Mouse (Mus musculus): ENCODE data around the gene Rarres1.

The Rarres1 gene

DNA sequence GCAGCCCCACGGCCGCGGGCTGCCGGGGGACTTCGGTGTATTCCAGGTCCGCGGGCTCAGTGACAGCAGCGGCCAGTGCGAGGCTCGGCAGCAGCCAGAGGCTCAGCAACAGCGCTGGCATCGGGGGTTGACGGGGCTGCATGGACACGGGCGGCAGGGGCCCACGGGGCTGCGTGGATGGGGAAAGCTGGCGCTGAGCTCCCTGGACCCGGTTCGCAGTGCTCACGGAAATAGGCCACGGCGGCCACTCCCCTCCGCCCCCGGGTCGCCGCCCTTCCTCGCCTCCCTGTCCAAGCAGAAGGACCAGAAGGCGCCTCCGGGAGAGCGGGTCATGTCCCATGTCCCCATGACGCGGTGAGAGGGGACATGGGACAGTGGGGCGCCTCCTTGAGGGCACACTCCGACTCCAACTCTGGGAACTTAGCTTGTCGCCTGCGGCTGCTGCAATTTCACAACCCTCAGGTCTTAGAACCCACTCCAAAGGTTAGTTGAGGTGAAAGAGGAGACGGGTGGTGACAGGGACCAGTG lies at the start of gene Rarres1:
Gene Rarres1, minus strand, starts transcription at position 250 of the 528 bp plus-strand sequence.
- DNase-seq, result peak; percentile 19 to 24

DNA sequence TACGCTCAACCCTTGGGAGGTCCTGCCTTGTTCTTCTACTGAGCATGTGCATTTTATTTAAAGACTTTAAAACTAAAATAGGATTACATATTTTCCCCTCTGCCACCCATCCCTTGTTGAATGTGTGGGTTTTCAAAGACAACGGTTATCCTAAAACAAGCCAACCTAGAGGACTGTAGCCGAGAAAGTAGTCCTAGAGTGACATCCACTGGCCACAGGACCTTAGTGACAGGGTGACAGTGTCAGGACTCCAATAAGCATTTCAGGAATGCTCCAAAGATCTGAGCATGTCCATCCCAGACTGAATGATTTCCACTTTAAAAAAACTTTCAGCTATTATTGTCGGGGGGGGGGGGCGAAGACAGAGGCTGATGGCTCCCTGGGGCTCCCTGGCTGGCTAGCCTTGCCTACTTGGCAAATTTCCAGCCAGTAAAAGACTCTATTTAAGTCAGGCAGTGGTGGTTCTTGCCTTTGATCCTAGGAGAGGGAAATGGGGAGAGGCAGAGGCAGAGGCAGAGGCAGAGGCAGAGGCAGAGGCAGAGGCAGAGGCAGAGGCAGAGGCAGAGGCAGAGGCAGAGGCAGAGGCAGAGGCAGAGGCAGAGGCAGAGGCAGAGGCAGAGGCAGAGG lies 49.5 kb upstream of the Rarres1 start:
- DNase-seq, result peak in 1 of 2 experiments; percentile 33

DNA sequence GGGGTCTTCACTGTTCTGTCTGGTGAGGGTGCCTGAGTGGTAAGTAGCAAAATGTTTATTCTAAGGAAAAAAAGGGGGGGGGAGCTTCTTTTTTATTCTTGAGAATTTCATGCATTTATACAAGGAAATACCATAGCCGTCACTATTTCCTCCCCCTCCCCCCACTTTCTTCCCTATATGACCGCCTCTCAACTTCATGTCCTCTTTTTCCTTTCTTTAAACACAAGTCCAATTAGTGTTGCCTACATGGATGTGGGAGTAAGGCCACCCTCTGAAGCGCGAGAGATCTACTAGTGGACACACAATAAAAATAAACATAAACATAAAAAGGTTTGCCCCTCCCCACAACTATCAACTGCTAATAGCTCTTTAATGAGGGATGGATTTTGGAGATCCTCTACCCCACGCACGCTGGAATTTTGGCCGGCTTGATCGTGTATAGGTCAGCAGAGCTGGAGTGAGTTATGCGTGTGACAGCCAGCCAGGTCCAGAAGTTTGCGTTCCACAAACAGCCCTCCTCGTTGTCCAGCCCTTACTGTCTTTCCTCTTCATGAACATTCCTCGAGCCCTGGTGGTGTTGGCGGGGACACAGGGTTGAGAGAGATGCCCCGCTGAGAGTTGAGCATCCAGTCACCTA lies 42.5 kb upstream of the Rarres1 start:
- DNase-seq, result no peak

DNA sequence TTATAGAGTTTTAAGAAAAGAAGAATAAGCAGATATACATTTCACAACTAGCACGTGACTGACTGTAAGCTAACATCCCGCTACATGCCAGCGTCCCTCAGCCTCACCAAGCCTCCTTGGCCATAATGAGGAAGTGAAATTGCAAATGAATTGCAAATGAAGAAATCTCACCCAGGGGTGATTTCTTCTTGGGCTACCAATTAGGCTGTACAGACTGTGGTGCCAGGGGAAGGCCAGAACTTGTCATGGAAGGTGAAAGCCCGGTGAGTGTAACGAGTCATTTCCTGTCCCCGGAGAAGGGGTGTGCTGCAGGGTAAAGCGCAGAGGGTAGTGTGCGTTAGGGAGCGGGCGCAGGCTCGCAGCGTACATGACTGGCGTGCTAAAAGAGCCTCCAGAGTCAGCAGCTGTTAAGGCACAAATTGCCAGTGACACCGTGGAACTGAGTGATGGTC lies 41.9 kb upstream of the Rarres1 start:
- DNase-seq, result peak; percentile 53 to 64

DNA sequence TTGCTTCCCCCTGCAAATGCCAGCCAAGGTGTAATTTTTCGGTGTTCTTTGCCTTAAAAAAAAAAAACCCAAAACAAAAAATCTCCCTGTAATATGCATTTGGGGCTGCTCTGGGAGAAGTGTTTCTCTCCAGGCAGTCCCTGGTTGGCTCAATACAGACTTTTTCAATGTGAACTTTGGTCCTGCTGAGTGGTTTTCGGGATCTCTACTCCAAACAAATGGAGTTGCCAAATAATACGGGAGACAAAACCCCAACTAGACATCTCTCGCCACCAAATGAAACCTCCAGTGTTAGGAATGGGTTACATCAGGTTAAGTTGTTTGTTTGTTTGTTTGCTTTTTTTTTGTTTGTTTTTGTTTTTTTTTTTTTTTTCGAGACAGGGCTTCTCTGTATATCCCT lies 39.9 kb upstream of the Rarres1 start:
- no peak for DNase-seq

DNA sequence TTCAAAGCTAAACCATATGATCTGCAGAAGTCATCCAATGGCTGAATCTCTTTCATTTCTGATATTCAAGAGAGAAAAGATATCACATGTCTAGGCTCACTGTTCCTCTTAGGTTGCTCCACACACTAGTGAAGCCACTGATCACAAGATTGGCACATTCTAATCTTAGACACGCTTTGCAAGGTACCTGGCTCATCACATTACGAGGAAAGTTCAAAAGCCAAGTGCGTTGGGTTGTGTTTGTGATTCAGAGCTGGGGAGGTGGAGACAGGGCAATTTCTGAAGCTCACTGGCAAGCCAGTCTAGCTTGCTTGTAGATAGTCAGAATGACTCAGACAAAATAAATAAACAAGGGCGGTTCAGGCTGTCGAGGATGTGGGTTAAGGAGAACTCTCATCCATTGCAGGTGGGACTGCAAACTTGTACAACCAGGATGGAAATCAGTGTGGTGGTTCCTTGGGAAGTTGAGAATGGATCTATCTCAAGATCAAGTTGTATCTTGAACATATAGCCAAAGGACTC lies 38.7 kb upstream of the Rarres1 start:
- no peak for DNase-seq

DNA sequence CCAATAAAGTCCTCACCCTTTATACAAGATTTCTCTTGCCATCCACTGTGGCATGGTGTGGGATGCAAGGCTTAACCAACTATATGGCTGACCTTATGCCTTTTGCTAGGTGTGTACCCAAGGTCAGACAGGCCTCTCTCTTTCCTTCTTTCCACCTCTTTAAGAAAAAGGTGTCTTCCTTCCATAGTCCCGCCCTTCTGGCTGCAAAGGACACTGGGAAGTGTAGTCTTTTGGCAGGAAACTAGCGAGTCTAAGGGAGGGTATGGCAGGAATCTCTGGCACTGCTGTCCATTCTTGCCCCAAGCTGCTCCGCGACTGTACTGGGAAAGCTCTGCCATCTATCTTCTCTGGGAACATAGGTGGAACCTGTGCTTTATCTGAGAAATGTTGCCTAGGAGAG lies 38.0 kb upstream of the Rarres1 start:
- peak in 1 of 2 experiments; percentile 17 for DNase-seq

DNA sequence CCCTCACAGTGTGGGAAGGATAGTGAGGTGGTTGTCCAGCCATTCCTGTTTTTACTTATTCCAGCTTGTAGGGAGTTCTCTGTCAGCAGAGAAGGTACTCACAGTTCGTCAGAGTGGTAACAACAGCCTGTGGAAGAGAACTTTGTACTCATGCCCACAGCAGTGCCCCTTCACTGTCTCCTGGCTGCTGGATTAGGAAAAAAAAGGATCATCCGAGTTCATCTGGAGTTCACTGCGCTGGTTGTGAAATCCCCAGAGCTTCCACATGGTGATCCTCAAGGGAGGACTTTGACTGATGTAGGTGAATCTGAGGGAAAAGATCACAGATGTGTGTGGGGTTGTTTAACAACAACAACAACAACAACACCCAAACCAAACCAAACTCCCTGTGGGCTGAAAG lies 35.9 kb upstream of the Rarres1 start:
- DNase-seq, result no peak

DNA sequence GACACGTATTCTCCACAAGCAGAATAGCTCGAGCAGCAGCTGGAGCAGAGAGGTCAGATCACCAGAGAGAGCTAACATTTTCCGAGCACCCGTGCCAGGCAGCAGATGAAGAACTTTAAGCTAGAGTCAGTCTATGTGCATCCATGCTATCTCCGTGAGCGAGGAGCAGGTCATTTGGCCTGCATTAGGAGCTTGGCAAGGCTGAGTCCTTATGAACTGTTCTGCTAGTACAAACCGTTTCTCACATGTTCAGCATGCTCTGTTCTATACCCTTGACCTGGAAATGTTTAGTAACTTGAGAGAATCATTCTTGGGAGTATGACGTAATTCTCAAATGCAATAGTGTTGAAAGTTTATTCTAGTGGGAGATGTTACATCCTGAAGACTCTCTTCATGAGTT lies 28.3 kb upstream of the Rarres1 start:
- DNase-seq, result no peak

DNA sequence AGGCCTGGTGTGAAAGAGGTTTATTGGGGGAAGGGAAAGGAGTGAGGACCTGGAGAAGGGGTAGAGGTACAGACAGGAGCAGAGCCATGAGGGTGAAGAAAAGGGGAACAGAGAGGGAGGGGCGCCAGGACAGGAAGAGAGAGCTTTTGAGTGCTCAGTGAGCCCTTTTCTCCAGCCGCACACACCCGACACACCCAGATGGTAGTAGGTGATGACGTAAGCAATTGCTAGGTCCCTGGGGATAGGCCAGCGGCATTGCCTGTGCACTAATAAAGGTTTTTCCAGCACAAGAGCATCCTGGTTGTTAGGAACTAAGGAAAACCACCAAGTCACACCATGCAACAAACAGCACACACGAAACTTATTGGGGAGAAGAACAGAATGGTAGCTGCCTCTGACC lies 9.4 kb upstream of the Rarres1 start:
- peak; percentile 45 to 49 for DNase-seq

DNA sequence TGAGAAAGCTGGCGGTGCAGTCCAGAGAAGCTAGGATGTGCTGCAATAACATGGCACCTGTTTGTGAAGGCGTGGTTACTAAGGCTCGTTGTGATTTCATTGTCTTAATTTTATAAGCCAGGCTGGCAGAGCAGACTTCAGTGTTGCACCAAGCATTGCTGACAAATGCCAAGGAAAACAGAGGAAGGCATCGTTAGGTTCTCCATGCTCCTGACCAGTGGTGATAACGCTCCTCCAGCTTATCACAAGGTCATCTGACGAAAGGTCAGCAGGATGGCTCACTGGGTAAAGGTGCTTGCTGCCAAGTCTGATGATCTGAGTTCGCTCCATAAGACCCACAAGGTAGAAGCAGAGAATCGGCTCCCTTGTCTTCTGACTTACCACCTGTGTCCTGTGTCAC lies 7.4 kb upstream of the Rarres1 start:
- DNase-seq, result no peak

DNA sequence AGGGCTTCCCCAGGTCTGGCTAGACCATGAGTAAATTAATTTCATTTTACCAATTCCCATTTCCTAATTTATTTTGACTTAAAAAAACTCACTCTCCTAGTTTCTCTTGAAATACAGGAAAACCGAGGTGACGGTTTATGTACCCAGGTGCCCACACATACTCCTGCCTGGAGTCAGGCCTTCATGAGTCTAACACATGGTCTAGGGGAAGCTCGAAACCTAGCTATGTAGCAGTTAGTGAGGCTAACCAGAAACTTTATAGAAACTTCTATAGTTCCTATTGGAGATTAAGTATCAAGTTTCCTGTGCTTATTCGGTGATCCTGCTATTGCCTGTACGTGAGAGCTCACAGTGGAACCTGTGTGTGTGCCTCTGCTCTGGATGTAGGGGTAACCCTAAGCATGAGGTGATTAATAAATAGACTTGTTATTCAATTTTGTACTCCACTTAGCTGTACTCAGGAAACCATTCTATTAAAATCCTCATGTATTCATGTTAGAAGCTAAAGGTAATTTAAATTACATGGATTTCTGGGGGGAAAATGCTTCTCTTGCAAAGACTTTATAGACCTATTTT lies 5.3 kb upstream of the Rarres1 start:
- DNase-seq, result no peak

DNA sequence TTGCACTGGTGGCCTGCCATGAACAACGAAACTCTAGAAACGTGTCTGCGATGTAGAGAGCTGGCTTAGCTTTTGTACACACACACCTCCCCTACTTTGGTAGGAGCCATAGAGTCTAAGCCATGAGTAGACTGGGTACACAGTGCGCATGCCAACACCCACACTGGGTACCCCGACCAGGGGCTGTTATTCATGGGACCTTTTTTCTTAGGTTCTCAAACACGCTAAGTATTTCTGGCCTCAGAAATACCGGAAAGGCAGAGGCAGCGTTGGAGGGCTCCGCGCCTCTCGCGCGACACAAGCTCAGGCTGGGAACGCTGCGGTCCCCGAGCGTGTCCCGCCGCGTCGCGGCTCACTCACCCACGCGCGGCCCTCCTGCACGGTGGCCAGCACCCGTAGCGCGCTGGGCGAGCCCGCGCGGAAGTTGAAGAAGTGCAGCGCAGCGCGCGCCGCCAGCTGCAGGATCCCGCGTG lies 486 bp downstream of the Rarres1 start:
- DNase-seq, result no peak

DNA sequence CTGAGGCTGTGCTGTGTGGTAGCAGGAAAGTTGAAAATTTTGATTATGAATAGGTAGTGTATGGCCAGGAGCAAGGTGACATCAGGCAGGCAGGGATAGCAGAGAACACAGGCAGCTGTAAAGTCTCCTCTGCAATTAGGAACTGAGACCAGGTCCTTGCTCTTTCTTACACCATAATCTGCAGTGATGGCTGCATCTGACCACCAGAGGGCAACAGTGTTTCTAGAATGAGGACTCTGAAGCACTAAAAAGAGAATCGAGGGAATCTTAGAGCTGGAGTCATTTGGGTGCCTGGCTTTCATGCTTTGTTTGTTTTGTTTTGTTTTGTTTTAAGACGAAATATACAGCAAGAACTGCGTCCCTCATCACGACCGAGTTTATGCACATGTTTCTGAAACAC lies 2.5 kb downstream of the Rarres1 start:
- DNase-seq, result peak; percentile 50 to 74

DNA sequence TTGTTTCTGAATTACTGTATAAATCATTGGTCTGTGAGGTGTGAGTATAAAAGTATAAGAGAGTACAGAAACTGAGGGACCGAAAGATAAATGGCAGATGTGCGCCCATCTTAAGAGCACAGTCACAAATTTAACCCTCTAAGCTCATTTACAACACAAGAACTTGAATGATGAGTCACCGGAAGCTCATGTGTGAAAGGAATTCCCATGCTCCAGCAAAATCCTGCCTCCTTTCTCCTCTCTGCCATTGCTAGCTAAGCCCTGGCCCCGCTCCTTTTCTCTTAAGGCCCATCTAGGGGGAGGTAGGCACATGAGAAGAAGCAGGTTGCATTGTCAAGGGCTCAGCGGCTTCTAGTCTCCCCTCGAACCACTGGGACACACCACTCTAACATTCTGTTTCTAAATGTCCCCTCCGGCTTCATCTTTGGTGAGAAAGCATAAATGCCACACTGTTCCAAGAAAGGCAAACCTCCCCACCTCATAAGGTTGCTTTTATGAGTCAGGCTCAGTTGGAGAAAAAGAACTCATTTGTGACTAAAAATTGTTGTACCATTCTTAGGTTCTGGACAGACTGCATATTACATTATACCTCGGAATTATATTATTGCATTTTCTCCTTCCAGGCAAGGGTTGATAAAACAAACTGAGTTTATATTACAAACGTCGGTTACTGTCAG lies 7.0 kb downstream of the Rarres1 start:
- no peak for DNase-seq

DNA sequence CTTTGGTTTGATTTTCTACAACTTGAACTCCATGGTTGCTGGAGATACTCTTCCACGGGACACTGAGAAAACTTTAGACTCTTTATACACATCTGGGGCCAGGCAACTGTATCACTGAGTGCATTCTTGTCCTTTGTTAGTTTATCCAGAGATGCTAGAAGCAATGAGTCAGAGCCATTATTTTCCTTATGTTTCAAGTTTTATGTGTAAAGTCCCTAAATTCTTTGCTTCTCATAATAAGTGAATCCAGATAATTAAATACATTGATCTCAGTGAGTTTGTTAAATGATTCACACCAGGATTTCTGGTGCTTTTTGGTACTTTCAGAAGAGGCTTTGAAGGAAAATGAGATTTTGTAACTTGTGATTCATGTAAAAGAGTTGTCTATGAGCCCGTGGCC lies 10.0 kb downstream of the Rarres1 start:
- no peak for DNase-seq

DNA sequence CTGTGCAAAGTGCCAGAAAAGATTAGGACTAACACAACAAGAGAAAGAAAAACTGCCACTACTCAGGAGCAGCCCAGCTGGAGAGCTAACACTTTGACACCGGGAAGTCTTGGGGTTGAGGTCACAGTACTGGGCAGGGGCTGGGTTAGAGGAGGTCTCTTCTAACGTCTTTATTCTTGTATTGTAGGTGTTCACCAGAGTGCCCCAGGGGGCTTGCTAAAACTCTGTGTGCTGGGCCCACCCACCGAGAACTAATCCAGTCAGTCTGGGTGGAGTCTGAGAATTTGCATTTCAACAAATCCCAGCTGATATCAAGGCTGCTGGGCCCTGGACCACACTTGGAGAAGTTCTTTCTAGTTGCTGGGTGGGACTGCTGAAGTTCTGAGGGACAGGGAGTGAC lies 11.4 kb downstream of the Rarres1 start:
- DNase-seq, result no peak

DNA sequence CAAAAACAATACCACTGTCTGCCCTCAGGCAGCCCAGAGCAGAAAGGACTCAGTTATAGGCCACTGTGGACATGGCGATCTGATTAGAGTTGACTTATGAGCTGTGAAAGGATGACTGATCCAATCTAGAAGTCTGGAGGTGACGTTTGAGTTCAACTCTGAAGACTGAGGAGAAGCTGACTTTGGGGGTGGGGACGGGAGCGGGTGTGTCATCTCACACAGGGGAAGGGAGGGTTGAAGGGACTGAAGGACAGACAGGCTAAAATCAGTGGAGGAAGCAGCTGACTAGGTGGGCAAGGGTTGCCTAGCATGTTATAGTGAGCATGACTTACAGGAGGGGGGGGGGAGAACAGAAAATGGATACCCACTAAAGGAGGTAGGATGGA lies 15.9 kb downstream of the Rarres1 start:
- no peak for DNase-seq

DNA sequence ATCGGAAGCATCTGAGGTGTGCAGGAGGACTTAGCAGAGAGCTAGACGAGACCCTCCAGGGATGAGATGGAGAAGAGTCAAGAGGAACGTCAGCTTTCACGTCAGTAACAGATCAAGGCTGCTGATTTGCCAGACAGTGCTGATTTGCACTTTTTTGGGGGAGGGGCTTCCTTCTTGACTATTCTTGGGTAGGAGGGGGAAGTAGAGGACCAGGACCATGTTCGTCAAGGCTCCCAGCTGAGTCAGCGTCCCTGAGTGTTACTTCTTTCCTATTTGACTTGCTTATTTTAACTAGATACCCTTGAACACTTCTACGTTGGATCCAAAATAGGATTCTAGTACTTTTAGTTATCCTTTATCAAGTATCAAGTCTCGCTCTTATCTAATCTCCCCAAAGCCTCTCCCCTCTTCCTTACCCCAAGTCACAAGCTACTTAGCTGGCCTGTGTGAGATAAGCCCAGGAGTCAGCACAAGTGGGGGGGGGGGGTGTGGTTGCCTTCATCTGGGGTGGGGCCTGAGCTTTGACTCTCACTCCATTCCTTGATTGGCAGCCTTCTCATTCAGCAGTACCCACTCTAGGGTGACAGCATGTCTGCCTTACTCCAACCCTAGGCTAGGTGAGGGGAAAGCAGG lies 16.4 kb downstream of the Rarres1 start:
- DNase-seq, result no peak

DNA sequence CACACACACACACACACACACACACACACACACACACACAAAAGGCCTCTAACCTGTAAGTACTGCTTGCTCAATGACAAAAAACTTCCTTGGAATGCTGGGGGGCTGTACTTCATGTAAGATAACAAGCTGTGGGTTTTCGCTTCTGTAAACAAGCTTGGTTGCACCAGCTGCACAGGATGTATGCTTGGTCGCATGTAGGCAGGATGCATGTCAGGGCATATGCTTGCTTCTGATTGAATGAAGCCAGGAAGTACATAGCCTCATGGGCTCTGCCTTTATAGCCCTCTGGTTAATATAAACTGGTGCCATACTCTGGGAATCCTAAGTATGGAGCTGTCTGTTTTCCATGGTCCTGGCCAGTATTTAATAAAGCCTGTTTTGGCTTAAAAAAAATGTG lies 17.3 kb downstream of the Rarres1 start:
- no peak for DNase-seq

DNA sequence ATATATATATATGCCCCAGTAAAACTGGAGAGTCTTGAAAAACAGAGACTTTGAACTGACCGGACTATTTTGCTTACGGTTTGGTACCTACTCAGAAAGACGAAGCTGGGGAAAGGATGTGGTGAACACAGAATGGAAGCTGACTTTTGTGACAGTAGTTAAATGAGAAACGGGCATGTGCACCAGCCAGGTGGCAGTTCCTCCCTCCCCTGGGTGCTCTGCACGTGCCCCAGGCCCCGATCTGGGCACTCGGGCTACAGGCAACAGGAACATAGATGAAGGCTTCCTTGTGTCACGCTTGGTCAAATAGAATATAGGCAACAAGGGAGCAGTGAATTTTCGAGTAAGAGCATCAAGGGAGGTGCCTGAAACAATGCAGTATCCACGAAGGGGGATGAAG lies 19.0 kb downstream of the Rarres1 start:
- DNase-seq, result no peak

DNA sequence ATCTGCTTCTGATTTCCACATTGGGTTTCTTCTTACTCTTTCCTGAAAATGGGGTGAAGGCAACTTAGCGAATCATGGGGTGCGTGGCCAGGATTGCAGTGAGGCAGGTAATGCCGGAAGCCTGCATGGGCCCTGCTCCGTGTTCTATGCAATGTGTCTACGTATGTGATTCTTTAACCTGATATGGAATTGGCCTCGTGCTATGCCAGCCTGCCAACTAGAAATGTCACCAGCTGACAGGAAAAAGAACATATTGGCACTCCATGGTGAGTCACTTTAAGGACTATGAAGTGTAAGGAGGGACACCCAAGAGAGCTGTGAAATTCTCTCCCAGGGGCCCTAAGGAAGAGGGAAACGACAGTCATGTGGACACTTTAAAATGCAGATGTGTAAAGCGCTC lies 22.2 kb downstream of the Rarres1 start:
- DNase-seq, result no peak
